Mouse (Mus musculus): ENCODE measurements around the gene Picalm. TPM values are rescaled to one million over a fixed set of nuclear protein-coding genes. Genes with fewer than 3 reads are reported as not detected.
A peak's percentile ranks its signal among the peaks of the same experiment; 100 is the strongest.

Gene Picalm
- polyA plus RNA-seq, 1 experiment, result 99.3 TPM

- H3K27ac ChIP-seq (ENCODE audit: insufficient read depth, low read depth, low read length), result no peak overlapping the region
- WGBS, result 60% methylated on average over 5 of the region's 5 CpGs
- no peaks in the 10 kb centered on the region for H3K4me1 ChIP-seq (ENCODE audit: control insufficient read depth, insufficient read depth, low read length)
- H3K36me3 ChIP-seq (ENCODE audit: control insufficient read depth, insufficient read depth, low read length), result no peaks in the 10 kb centered on the region
- H3K27me3 ChIP-seq (replicated peaks; ENCODE audit: control insufficient read depth, insufficient read depth, low read length), result no peaks in the 10 kb centered on the region
- no peak; the same call in 1 of the 2 replicates for TF ChIP-seq CTCF (conservative IDR thresholded peaks at IDR 0.05; ENCODE audit: insufficient read depth, insufficient read length, low read depth, low read length)
- peak; percentile 47 for DNase-seq
- no peak overlapping the region for H3K4me3 ChIP-seq (ENCODE audit: insufficient read depth, low read depth, low read length)
These were observed 122.9 kb downstream of the Picalm start for GRCm38 (mm10) chr7:90252946-90253345.

DNA sequence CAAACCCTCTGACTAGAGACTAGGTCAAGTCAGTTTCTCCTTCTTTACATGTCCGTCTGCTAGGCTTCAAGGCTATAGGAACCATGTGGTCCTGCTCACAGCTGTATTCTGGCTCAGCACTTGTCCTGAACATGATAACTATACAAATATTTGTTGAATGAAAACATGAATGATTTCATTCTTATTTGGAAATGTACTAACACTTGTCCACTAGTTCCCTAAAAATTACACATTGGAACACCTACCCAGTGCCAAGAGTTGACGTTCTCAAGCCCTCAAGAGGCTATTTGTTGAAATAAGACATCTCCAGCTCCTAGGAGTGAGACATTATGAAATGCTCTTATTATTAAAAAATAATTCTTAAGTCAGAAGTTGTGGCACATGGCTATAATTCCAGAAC, 128.7 kb downstream of the Picalm start:
- DNase-seq, result no peak

DNA sequence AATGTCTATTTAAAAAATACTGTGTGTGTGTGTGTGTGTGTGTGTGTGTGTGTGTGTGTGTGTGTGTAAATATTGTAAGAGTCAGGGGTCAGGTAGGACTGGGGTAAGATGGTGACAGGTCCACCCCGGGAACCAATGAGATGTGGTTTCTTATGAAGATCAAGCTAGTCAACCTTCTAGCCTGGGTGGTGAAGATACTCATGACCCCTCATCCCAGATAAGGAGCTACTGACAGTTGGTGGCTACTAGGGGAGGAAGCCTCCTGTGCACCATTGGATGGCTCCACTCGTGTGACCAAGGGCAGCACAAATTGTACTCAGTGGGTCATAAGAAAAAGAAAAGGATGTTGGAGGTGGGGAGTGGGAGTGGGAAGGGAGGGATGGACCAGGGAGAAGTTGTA, 129.9 kb downstream of the Picalm start:
- no peak overlapping the region for H3K4me3 ChIP-seq (ENCODE audit: insufficient read depth, low read depth, low read length)
- H3K27me3 ChIP-seq (replicated peaks; ENCODE audit: control insufficient read depth, insufficient read depth, low read length), result no peaks in the 10 kb centered on the region
- DNase-seq, result no peak
- H3K4me1 ChIP-seq (ENCODE audit: control insufficient read depth, insufficient read depth, low read length), result no peaks in the 10 kb centered on the region
- no peaks in the 10 kb centered on the region for H3K36me3 ChIP-seq (ENCODE audit: control insufficient read depth, insufficient read depth, low read length)
- 93% methylated on average over 2 of the region's 2 CpGs for WGBS
- H3K27ac ChIP-seq (ENCODE audit: insufficient read depth, low read depth, low read length), result no peak overlapping the region
- TF ChIP-seq CTCF (conservative IDR thresholded peaks at IDR 0.05; ENCODE audit: insufficient read depth, insufficient read length, low read depth, low read length) (no peak), POLR2A (IDR thresholded peaks at IDR 0.05; ENCODE audit: low read depth, low read length) (no peak)

More for the DNA sequence above, 128.7 kb downstream of the Picalm start:
- WGBS, result 95% methylated on average over 2 of the region's 2 CpGs
- Histone ChIP-seq H3K27me3 (replicated peaks; ENCODE audit: control insufficient read depth, insufficient read depth, low read length) (no peaks in the 10 kb centered on the region), H3K36me3 (ENCODE audit: control insufficient read depth, insufficient read depth, low read length) (no peaks in the 10 kb centered on the region), H3K27ac (ENCODE audit: insufficient read depth, low read depth, low read length) (no peak overlapping the region), H3K4me1 (ENCODE audit: control insufficient read depth, insufficient read depth, low read length) (no peaks in the 10 kb centered on the region), H3K4me3 (ENCODE audit: insufficient read depth, low read depth, low read length) (no peak overlapping the region)
- TF ChIP-seq POLR2A (IDR thresholded peaks at IDR 0.05; ENCODE audit: low read depth, low read length) (no peak), CTCF (conservative IDR thresholded peaks at IDR 0.05; ENCODE audit: insufficient read depth, insufficient read length, low read depth, low read length) (no peak)

DNA sequence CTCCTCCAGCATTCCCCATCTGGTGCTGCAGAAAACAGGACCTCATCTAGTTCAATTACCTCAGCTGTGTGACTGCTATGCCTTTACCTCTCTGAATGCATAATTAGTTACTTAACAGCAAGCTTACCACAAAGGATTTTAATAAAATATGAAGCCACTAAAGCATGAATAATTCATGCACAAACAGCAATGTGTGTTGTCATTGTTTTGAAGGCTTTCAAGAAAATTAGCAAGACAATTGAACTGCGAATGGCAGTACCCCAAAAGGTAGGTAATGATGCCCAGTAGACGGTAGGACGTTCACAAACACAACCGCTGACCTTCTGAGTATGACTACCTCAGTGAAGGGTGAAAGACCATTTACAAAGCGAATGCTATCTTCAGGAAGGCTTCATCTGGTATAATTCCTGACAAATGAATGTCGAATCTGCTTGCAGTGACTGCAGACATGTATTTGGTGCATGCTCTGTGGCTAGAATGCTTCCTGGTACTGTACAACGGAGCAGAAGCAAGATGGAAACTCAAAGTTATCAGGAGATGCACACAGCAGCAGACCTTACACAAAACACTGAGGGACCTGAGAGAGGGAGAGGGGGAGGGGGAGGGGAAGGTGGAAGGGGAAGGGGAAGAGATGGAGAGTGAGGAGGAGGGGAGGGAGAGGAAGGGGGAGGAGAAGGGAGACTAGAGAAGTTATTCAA, 132.0 kb downstream of the Picalm start:
- H3K27ac ChIP-seq (ENCODE audit: insufficient read depth, low read depth, low read length), result no peak overlapping the region
- H3K36me3 ChIP-seq (ENCODE audit: control insufficient read depth, insufficient read depth, low read length), result no peaks in the 10 kb centered on the region
- TF ChIP-seq CTCF (conservative IDR thresholded peaks at IDR 0.05; ENCODE audit: insufficient read depth, insufficient read length, low read depth, low read length), result no peak
- no peak for TF ChIP-seq POLR2A (IDR thresholded peaks at IDR 0.05; ENCODE audit: low read depth, low read length)
- no peaks in the 10 kb centered on the region for H3K4me1 ChIP-seq (ENCODE audit: control insufficient read depth, insufficient read depth, low read length)
- no peaks in the 10 kb centered on the region for H3K27me3 ChIP-seq (replicated peaks; ENCODE audit: control insufficient read depth, insufficient read depth, low read length)
- H3K4me3 ChIP-seq (ENCODE audit: insufficient read depth, low read depth, low read length), result no peak overlapping the region
- no peak for DNase-seq
- WGBS, result 45% methylated on average over 7 of the region's 7 CpGs

Other genes with a start within 250 kb of the Picalm start
- not detected in 2 replicates for gene Ccdc81, start 226.6 kb upstream of the Picalm start, polyA plus RNA-seq (2012; rRNA removed)
- 69.4 and 84.3 TPM in 2 replicates for gene Hikeshi, start 189.0 kb upstream of the Picalm start, polyA plus RNA-seq (2012; rRNA removed)
- gene Eed, start 149.2 kb upstream of the Picalm start, polyA plus RNA-seq (2012; rRNA removed), result 11.2 and 14.8 TPM in 2 replicates
- not detected in 2 replicates for gene Ccdc83, start 135.6 kb downstream of the Picalm start, polyA plus RNA-seq (2012; rRNA removed)
- gene Sytl2, start 172.0 kb downstream of the Picalm start, polyA plus RNA-seq (2012; rRNA removed), result 9.0 and 9.6 TPM in 2 replicates